Mouse (Mus musculus) B cell, adult 2 months (primary cell): ENCODE results near the gene Adamts7.
A peak's percentile ranks its signal among the peaks of the same experiment; 100 is the strongest.

Experiments used
- DNase-seq, 2 experiments: peaks; one replicate each; pipeline ENCODE4 v3.0.0; 2022

Adamts7 gene

GRCm38 (mm10) chr9:90162926-90163748, at the start of gene Adamts7:
Adamts7 (plus strand) TSS chr9:90163069.
- DNase-seq = peak; percentile 16 to 25

GRCm38 (mm10) chr9:90113151-90113550, 49.7 kb upstream of the Adamts7 start:
- peak; percentile 30 to 46 for DNase-seq

- peak; percentile 93 for DNase-seq
Observed at GRCm38 (mm10) chr9:90113651-90114566, 49.0 kb upstream of the Adamts7 start.

GRCm38 (mm10) chr9:90114567-90115307, 48.1 kb upstream of the Adamts7 start, which contains the start of gene Morf4l1:
Morf4l1 (minus strand) TSS chr9:90114774.
- peak; percentile 94 for DNase-seq

GRCm38 (mm10) chr9:90115308-90115700, 47.6 kb upstream of the Adamts7 start:
- no peak for DNase-seq

- no peak for DNase-seq
Observed at GRCm38 (mm10) chr9:90117234-90117633, 45.6 kb upstream of the Adamts7 start.

GRCm38 (mm10) chr9:90122246-90122740, 40.6 kb upstream of the Adamts7 start:
- DNase-seq = no peak

- DNase-seq = no peak
Observed at GRCm38 (mm10) chr9:90124156-90124872, 38.6 kb upstream of the Adamts7 start.

- no peak for DNase-seq
Observed at GRCm38 (mm10) chr9:90124873-90125245, 38.0 kb upstream of the Adamts7 start.

- DNase-seq = no peak
Observed at GRCm38 (mm10) chr9:90125416-90126099, 37.3 kb upstream of the Adamts7 start.

- peak; percentile 90 to 91 for DNase-seq
Observed at GRCm38 (mm10) chr9:90126260-90127010, 36.4 kb upstream of the Adamts7 start.

- DNase-seq = no peak
Observed at GRCm38 (mm10) chr9:90127146-90127545, 35.7 kb upstream of the Adamts7 start.

- no peak for DNase-seq
Observed at GRCm38 (mm10) chr9:90128636-90129201, 34.1 kb upstream of the Adamts7 start.

- DNase-seq = no peak
Observed at GRCm38 (mm10) chr9:90133562-90134355, 29.1 kb upstream of the Adamts7 start.

GRCm38 (mm10) chr9:90135466-90135865, 27.4 kb upstream of the Adamts7 start:
- DNase-seq = no peak

- DNase-seq = no peak
Observed at GRCm38 (mm10) chr9:90135963-90136677, 26.7 kb upstream of the Adamts7 start.

GRCm38 (mm10) chr9:90136678-90136965, 26.2 kb upstream of the Adamts7 start:
- DNase-seq = no peak

- DNase-seq = no peak
Observed at GRCm38 (mm10) chr9:90145788-90146187, 17.1 kb upstream of the Adamts7 start.

GRCm38 (mm10) chr9:90146869-90147268, 16.0 kb upstream of the Adamts7 start:
- no peak for DNase-seq
